In the genomic region with DNA sequence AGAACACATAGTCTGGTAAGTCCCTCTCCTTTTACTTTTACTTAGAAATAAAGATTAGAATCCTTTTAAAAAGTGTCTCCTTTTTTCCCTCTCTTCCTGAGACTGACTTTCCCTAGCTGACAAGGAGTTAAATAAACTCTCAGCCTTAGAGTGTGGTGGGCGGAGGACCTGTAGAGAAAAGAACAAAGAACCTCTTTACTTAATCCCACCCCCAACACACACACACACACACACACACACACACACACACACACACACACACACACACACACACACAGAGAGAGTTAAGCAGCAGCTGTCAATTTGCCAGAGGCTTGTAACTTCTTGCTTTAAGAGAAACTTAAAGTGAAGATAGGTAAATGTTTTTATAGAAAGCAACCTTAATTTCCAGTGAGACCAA, we compare ENCODE assay signal across 28 mouse cellular contexts. TPM values are rescaled to one million over a fixed set of nuclear protein-coding genes. Genes with fewer than 3 reads are reported as not detected.
A peak's percentile ranks its signal among the peaks of the same experiment; 100 is the strongest.
DNase-seq lines count a peak whose midpoint lies in the region; ATAC-seq and TF ChIP-seq lines count a peak whose summit lies in the region.
"Had no signal": no experiment of that assay in that cellular context is flagged by ENCODE, and none has a peak within 500 bp of the region (broad histone marks: within the 10 kb centered on the region; RNA-seq: fewer than 3 reads in every experiment).

No protein-coding gene starts in this region.

- ATAC-seq in embryonic facial prominence, embryonic 14.5 days (ENCODE audit: low read depth): no peak
- ATAC-seq in lung, embryonic 14.5 days (ENCODE audit: insufficient read depth): no peak
- peak; percentile 55 for ATAC-seq in lung, postnatal 0 days
- ATAC-seq: forebrain, embryonic 13.5 days; forebrain, embryonic 15.5 days; forebrain, postnatal 0 days had no signal

- H3K36me3 ChIP-seq in embryonic facial prominence, embryonic 14.5 days (ENCODE audit: control insufficient read depth, insufficient read depth, low read length): no peaks in the 10 kb centered on the region
- H3K36me3 ChIP-seq in embryonic facial prominence, embryonic 10.5 days (replicated peaks): no peaks in the 10 kb centered on the region
- no peaks in the 10 kb centered on the region for H3K36me3 ChIP-seq in lung, embryonic 14.5 days (ENCODE audit: insufficient read depth)
- H3K36me3 ChIP-seq in lung, postnatal 0 days (ENCODE audit: insufficient read depth, low read length): no peaks in the 10 kb centered on the region
- H3K36me3 ChIP-seq: embryonic facial prominence, embryonic 13.5 days; forebrain, embryonic 15.5 days had no signal

- TF ChIP-seq CTCF in lung, embryonic 14.5 days (IDR thresholded peaks at IDR 0.05; ENCODE audit: low read depth): no peak
- TF ChIP-seq CTCF in lung, postnatal 0 days (IDR thresholded peaks at IDR 0.05): no peak
- no peak for TF ChIP-seq CTCF in brain, embryonic 14.5 days (IDR thresholded peaks at IDR 0.05; ENCODE audit: borderline replicate concordance, extremely low read depth, insufficient read depth, insufficient read length)

- H3K27ac ChIP-seq in embryonic facial prominence, embryonic 14.5 days (replicated peaks; ENCODE audit: low read depth, low read length): no peak overlapping the region
- no peak overlapping the region for H3K27ac ChIP-seq in embryonic facial prominence, embryonic 10.5 days (replicated peaks)
- no peak overlapping the region for H3K27ac ChIP-seq in lung, embryonic 14.5 days (ENCODE audit: low read depth)
- no peak overlapping the region for H3K27ac ChIP-seq in lung, postnatal 0 days (ENCODE audit: low read length)
- H3K27ac ChIP-seq: embryonic facial prominence, embryonic 13.5 days; forebrain, embryonic 13.5 days; forebrain, embryonic 15.5 days had no signal

- H3K9ac ChIP-seq in embryonic facial prominence, embryonic 14.5 days (ENCODE audit: low read depth, low read length): no peak overlapping the region
- no peak overlapping the region for H3K9ac ChIP-seq in lung, embryonic 14.5 days
- no peak overlapping the region for H3K9ac ChIP-seq in lung, postnatal 0 days (replicated peaks; ENCODE audit: low read depth)
- H3K9ac ChIP-seq: embryonic facial prominence, embryonic 13.5 days; forebrain, embryonic 13.5 days; forebrain, embryonic 15.5 days; forebrain, postnatal 0 days had no signal

- no peak overlapping the region for H3K4me3 ChIP-seq in embryonic facial prominence, embryonic 14.5 days (ENCODE audit: low read depth, low read length)
- no peak overlapping the region for H3K4me3 ChIP-seq in embryonic facial prominence, embryonic 10.5 days
- no peak overlapping the region for H3K4me3 ChIP-seq in lung, embryonic 14.5 days (ENCODE audit: low read depth, low read length)
- H3K4me3 ChIP-seq in lung, postnatal 0 days (ENCODE audit: low read depth, low read length): no peak overlapping the region
- H3K4me3 ChIP-seq: embryonic facial prominence, embryonic 13.5 days; forebrain, embryonic 13.5 days; forebrain, embryonic 15.5 days had no signal

- TF ChIP-seq EP300 in lung, postnatal 0 days (IDR thresholded peaks at IDR 0.05): no peak

- H3K4me1 ChIP-seq in embryonic facial prominence, embryonic 14.5 days (ENCODE audit: control insufficient read depth, insufficient read depth, low read length): no peaks in the 10 kb centered on the region
- no peaks in the 10 kb centered on the region for H3K4me1 ChIP-seq in embryonic facial prominence, embryonic 10.5 days
- no peaks in the 10 kb centered on the region for H3K4me1 ChIP-seq in lung, embryonic 14.5 days (ENCODE audit: insufficient read depth)
- H3K4me1 ChIP-seq in lung, postnatal 0 days (ENCODE audit: insufficient read depth, low read depth, low read length): no peaks in the 10 kb centered on the region
- H3K4me1 ChIP-seq: embryonic facial prominence, embryonic 13.5 days; forebrain, embryonic 13.5 days; forebrain, embryonic 15.5 days had no signal

- H3K9me3 ChIP-seq in embryonic facial prominence, embryonic 14.5 days (ENCODE audit: control insufficient read depth, low read length): no peaks in the 10 kb centered on the region
- no peaks in the 10 kb centered on the region for H3K9me3 ChIP-seq in embryonic facial prominence, embryonic 10.5 days
- H3K9me3 ChIP-seq in lung, embryonic 14.5 days (ENCODE audit: low read depth, low read length): no peaks in the 10 kb centered on the region
- no peaks in the 10 kb centered on the region for H3K9me3 ChIP-seq in lung, postnatal 0 days (ENCODE audit: low read length)
- H3K9me3 ChIP-seq: embryonic facial prominence, embryonic 13.5 days; forebrain, embryonic 13.5 days; forebrain, embryonic 15.5 days had no signal

- intact Hi-C loops in left cerebral cortex, postnatal 14 days (cut with DNase I): no loop called here

- TF ChIP-seq POLR2A in brain, embryonic 14.5 days (IDR thresholded peaks at IDR 0.05; ENCODE audit: borderline replicate concordance, extremely low read depth, insufficient read depth, insufficient read length, poor library complexity, severe bottlenecking): no peak

- H3K27me3 ChIP-seq in embryonic facial prominence, embryonic 14.5 days (replicated peaks; ENCODE audit: control insufficient read depth, insufficient read depth, low read length): no peaks in the 10 kb centered on the region
- H3K27me3 ChIP-seq in embryonic facial prominence, embryonic 10.5 days (replicated peaks; ENCODE audit: low read depth, poor library complexity, severe bottlenecking): no peaks in the 10 kb centered on the region
- H3K27me3 ChIP-seq in lung, embryonic 14.5 days (ENCODE audit: insufficient read depth, low read length): no peaks in the 10 kb centered on the region
- H3K27me3 ChIP-seq in lung, postnatal 0 days (replicated peaks; ENCODE audit: insufficient read depth, low read length): no peaks in the 10 kb centered on the region
- H3K27me3 ChIP-seq: embryonic facial prominence, embryonic 13.5 days; forebrain, embryonic 13.5 days; forebrain, embryonic 15.5 days had no signal

- WGBS in embryonic facial prominence, embryonic 14.5 days: 5% methylated on average over 1 of the region's 1 CpGs
- 4% methylated on average over 1 of the region's 1 CpGs for WGBS in embryonic facial prominence, embryonic 10.5 days
- WGBS in lung, embryonic 14.5 days: 22% methylated on average over 1 of the region's 1 CpGs
- WGBS in lung, postnatal 0 days: 13% methylated on average over 1 of the region's 1 CpGs

- peak; percentile 10 for DNase-seq in embryonic facial prominence, embryonic 14.5 days (ENCODE audit: low spot score)
- no peak for DNase-seq in embryonic facial prominence, embryonic 10.5 days (ENCODE audit: low spot score)
- peak; percentile 41 for DNase-seq in lung, embryonic 14.5 days
- no peak for DNase-seq in lung, postnatal 4 days
- DNase-seq in lung, postnatal 0 days (ENCODE audit: low spot score): peak; percentile 13
- DNase-seq in lung, postnatal 25 days (ENCODE audit: low spot score): no peak
- peak; percentile 7 for DNase-seq in brain, embryonic 14.5 days (ENCODE audit: low read depth)
- no peak for DNase-seq in left cerebral cortex, postnatal 14 days (ENCODE audit: low spot score in 2 of 2)
- DNase-seq: adrenal gland, adult 2 months; adrenal gland, postnatal 10 days; adrenal gland, postnatal 25 days; cerebellum, adult 11-12 months; cerebellum, adult 2 months; cerebellum, adult 9-10 months; cerebellum, postnatal 10 days; cerebellum, postnatal 25 days; embryo, embryonic 11 days; forebrain, postnatal 0 days had no signal

- no peak overlapping the region for H3K4me2 ChIP-seq in embryonic facial prominence, embryonic 14.5 days (ENCODE audit: low read depth, low read length)
- no peak overlapping the region for H3K4me2 ChIP-seq in lung, embryonic 14.5 days
- H3K4me2 ChIP-seq in lung, postnatal 0 days (replicated peaks; ENCODE audit: low read depth, low read length): no peak overlapping the region
- H3K4me2 ChIP-seq: embryonic facial prominence, embryonic 13.5 days; forebrain, embryonic 13.5 days; forebrain, embryonic 15.5 days had no signal

RNA-seq across cellular contexts. Expression of gene Slc22a19, which starts 39.1 kb away (rescaled TPM):
- not detected in 2 replicates for polyA plus RNA-seq in embryonic facial prominence, embryonic 14.5 days (2014; fragmentation: Nextera tagmentation; extraction: Ambion mirVana)
- not detected in 2 replicates for polyA plus RNA-seq in embryonic facial prominence, embryonic 10.5 days (2016; fragmentation: Nextera tagmentation; extraction: Ambion mirVana)
- polyA plus RNA-seq in lung, embryonic 14.5 days (2014; fragmentation: Nextera tagmentation; extraction: Ambion mirVana): 0.21 TPM in 1 of 2 replicates, not detected in the other
- 6.8 and 6.9 TPM in 2 replicates for polyA plus RNA-seq in lung, postnatal 0 days (2015; fragmentation: Nextera tagmentation; extraction: Ambion mirVana)
- 0.14 and 0.22 TPM in 2 replicates for polyA plus RNA-seq in brain, embryonic 14.5 days (2012; rRNA removed)
- not detected for total RNA-seq in left cerebral cortex, postnatal 14 days (2021)
- total RNA-seq: adrenal gland, adult 2 months; adrenal gland, postnatal 10 days; adrenal gland, postnatal 25 days; ES-E14; forebrain, postnatal 0 days; MEL had no signal
- polyA plus RNA-seq: adrenal gland, adult 2 months; C2C12; cerebellum, adult 2 months; cortical plate, adult 2 months; embryonic facial prominence, embryonic 11.5 days; embryonic facial prominence, embryonic 13.5 days; forebrain, embryonic 11.5 days; forebrain, embryonic 13.5 days; forebrain, postnatal 0 days had no signal

RNA-seq across cellular contexts. Expression of gene Hrasls5, which starts 59.7 kb away (rescaled TPM):
- 0.38 TPM in 1 of 2 replicates, not detected in the other for polyA plus RNA-seq in embryonic facial prominence, embryonic 14.5 days (2014; fragmentation: Nextera tagmentation; extraction: Ambion mirVana)
- polyA plus RNA-seq in embryonic facial prominence, embryonic 10.5 days (2016; fragmentation: Nextera tagmentation; extraction: Ambion mirVana): not detected in 2 replicates
- not detected in 2 replicates for polyA plus RNA-seq in lung, embryonic 14.5 days (2014; fragmentation: Nextera tagmentation; extraction: Ambion mirVana)
- 0.18 TPM in 1 of 2 replicates, not detected in the other for polyA plus RNA-seq in lung, postnatal 0 days (2015; fragmentation: Nextera tagmentation; extraction: Ambion mirVana)
- polyA plus RNA-seq in brain, embryonic 14.5 days (2012; rRNA removed): 0.15 TPM in 1 of 2 replicates, not detected in the other
- not detected for total RNA-seq in left cerebral cortex, postnatal 14 days (2021)
- total RNA-seq: adrenal gland, postnatal 25 days; adrenal gland, postnatal 4 days; ES-E14; forebrain, postnatal 0 days; MEL had no signal
- polyA plus RNA-seq: adrenal gland, adult 2 months; C2C12; embryonic facial prominence, embryonic 11.5 days; embryonic facial prominence, embryonic 13.5 days; forebrain, embryonic 11.5 days; forebrain, embryonic 13.5 days; forebrain, embryonic 15.5 days had no signal

Comparison
In these comparisons a context has a peak if more than half of its experiments do, and no peak if none do; other contexts are left out.
1. DNase-seq: peak in embryonic facial prominence, embryonic 14.5 days (single experiment), lung, embryonic 14.5 days (single experiment), lung, postnatal 0 days (single experiment) and brain, embryonic 14.5 days (single experiment); none in embryonic facial prominence, embryonic 10.5 days (single experiment), lung, postnatal 4 days (0 of 2), lung, postnatal 25 days (single experiment) and left cerebral cortex, postnatal 14 days (0 of 2).